Mouse (Mus musculus) CH12.LX (cell line): Measurements from ENCODE around the gene Fxyd3. TPM values are rescaled to one million over a fixed set of nuclear protein-coding genes. Genes with fewer than 3 reads are reported as not detected.

Source experiments
- DNase-seq: peaks from one replicate; pipeline ENCODE4 v3.0.0-alpha.2; 2013; ENCODE audit errors: extremely low read depth
- H3K27ac ChIP-seq: 2 replicates; pipeline ENCODE4 v1.5.1; 2012; ENCODE audit warnings: low read depth, mild to moderate bottlenecking, control low read depth, moderate library complexity; ENCODE audit not compliant: insufficient read depth
- H3K27me3 ChIP-seq: replicated peaks from 2 replicates; pipeline ENCODE3; 2012; ENCODE audit warnings: inconsistent platforms
- H3K36me3 ChIP-seq, 2 experiments: replicated peaks in 1 of 2; 2 replicates each; pipeline versions ENCODE3 to v1.6.1; 2012; ENCODE audit warnings: inconsistent platforms in 1 of 2, low read length in 1 of 2, mild to moderate bottlenecking in 1 of 2, mixed read lengths in 1 of 2, moderate library complexity in 1 of 2; ENCODE audit not compliant: control insufficient read depth in 1 of 2, insufficient read depth in 1 of 2
- H3K4me1 ChIP-seq, 2 experiments: 2 replicates each; pipeline ENCODE4 v1.6.1; 2012; ENCODE audit warnings: inconsistent platforms in 1 of 2, moderate library complexity in 1 of 2; ENCODE audit not compliant: insufficient read depth in 2 of 2, control insufficient read depth in 1 of 2
- H3K4me2 ChIP-seq: 2 replicates; pipeline ENCODE4 v1.6.1; 2012; ENCODE audit warnings: low read depth, mild to moderate bottlenecking, control low read depth; ENCODE audit not compliant: poor library complexity, insufficient read depth, severe bottlenecking
- H3K4me3 ChIP-seq, 3 experiments: fragments of 150-350 bp in 1 of 3; sonication (generic) in 1 of 3; replicated peaks in 1 of 3; 2 replicates each; pipeline versions ENCODE3 to v1.5.1; 2011 to 2012; ENCODE audit warnings: low read depth in 2 of 3, low read length in 2 of 3, mild to moderate bottlenecking in 2 of 3, moderate library complexity in 2 of 3, control low read depth in 1 of 3, improper control_type of control experiment in 1 of 3, inconsistent platforms in 1 of 3, mixed read lengths in 1 of 3; ENCODE audit not compliant: poor library complexity in 1 of 3
- H3K79me2 ChIP-seq: replicated peaks from 2 replicates; pipeline ENCODE4 v1.6.1; 2012; ENCODE audit warnings: mild to moderate bottlenecking, moderate library complexity; ENCODE audit not compliant: control insufficient read depth, poor library complexity, insufficient read depth, severe bottlenecking; ENCODE audit errors: extremely low read depth
- H3K9ac ChIP-seq: 2 replicates; pipeline ENCODE4 v1.6.1; 2012; ENCODE audit warnings: low read depth, mild to moderate bottlenecking, control low read depth, moderate library complexity; ENCODE audit not compliant: insufficient read depth
- H3K9me3 ChIP-seq: replicated peaks from 2 replicates; pipeline ENCODE3; 2012; ENCODE audit warnings: low read length, inconsistent platforms, mixed read lengths
- BHLHE40 ChIP-seq: IDR thresholded peaks from 2 replicates; pipeline ENCODE4 v1.6.1; 2011; ENCODE audit warnings: mild to moderate bottlenecking, low read depth, low read length, improper control_type of control experiment
- CHD1 ChIP-seq: IDR thresholded peaks from 2 replicates; pipeline ENCODE4 v1.6.1; 2012; ENCODE audit warnings: low read depth, low read length, improper control_type of control experiment, inconsistent platforms
- E2F4 ChIP-seq: IDR thresholded peaks from 2 replicates; pipeline ENCODE4 v1.6.1; 2011; ENCODE audit warnings: low read depth, low read length, improper control_type of control experiment; ENCODE audit not compliant: insufficient replicate concordance
- ELF1 ChIP-seq: IDR thresholded peaks from 2 replicates; pipeline ENCODE4 v1.6.1; 2014; ENCODE audit warnings: low read depth, mild to moderate bottlenecking, inconsistent platforms, low read length, improper control_type of control experiment
- EP300 ChIP-seq: IDR thresholded peaks from 2 replicates; pipeline ENCODE4 v1.6.1; 2011; ENCODE audit warnings: low read length, improper control_type of control experiment
- GABPA ChIP-seq: IDR thresholded peaks from 2 replicates; pipeline ENCODE4 v1.6.1; 2012; ENCODE audit warnings: low read depth, low read length, improper control_type of control experiment, inconsistent platforms; ENCODE audit not compliant: insufficient replicate concordance
- HCFC1 ChIP-seq: IDR thresholded peaks from 2 replicates; pipeline ENCODE4 v1.6.1; 2012; ENCODE audit warnings: low read depth, mild to moderate bottlenecking, inconsistent platforms, low read length, improper control_type of control experiment
- MAFK ChIP-seq: IDR thresholded peaks from 2 replicates; pipeline ENCODE4 v1.6.1; 2011; ENCODE audit warnings: low read length, improper control_type of control experiment; ENCODE audit not compliant: insufficient replicate concordance
- MAX ChIP-seq: IDR thresholded peaks from 2 replicates; pipeline ENCODE4 v1.6.1; 2011; ENCODE audit warnings: low read length, improper control_type of control experiment
- MAZ ChIP-seq: IDR thresholded peaks from 2 replicates; pipeline ENCODE4 v1.6.1; 2012; ENCODE audit warnings: low read depth, mild to moderate bottlenecking, inconsistent platforms, low read length, improper control_type of control experiment, moderate library complexity
- MXI1 ChIP-seq: IDR thresholded peaks from 2 replicates; pipeline ENCODE4 v1.6.1; 2011; ENCODE audit warnings: mild to moderate bottlenecking, low read depth, low read length, improper control_type of control experiment
- NELFE ChIP-seq: IDR thresholded peaks from 2 replicates; pipeline ENCODE4 v1.6.1; 2011; ENCODE audit warnings: low read depth, low read length, improper control_type of control experiment
- NRF1 ChIP-seq: IDR thresholded peaks from 2 replicates; pipeline ENCODE4 v1.6.1; 2014; ENCODE audit warnings: low read depth, mild to moderate bottlenecking, inconsistent platforms, low read length, improper control_type of control experiment, moderate library complexity
- POLR2AphosphoS2 ChIP-seq: IDR thresholded peaks from 2 replicates; pipeline ENCODE4 v1.6.1; 2011; ENCODE audit warnings: low read depth, low read length, improper control_type of control experiment
- RAD21 ChIP-seq: IDR thresholded peaks from 2 replicates; pipeline ENCODE4 v1.6.1; 2011; ENCODE audit warnings: low read depth, mild to moderate bottlenecking, low read length, improper control_type of control experiment, moderate library complexity
- SIN3A ChIP-seq: IDR thresholded peaks from 2 replicates; pipeline ENCODE4 v1.6.1; 2012; ENCODE audit warnings: low read length, improper control_type of control experiment, inconsistent platforms
- USF2 ChIP-seq: conservative IDR thresholded peaks from 2 replicates; pipeline ENCODE4 v1.6.1; 2011; ENCODE audit warnings: low read depth, low read length, improper control_type of control experiment
- dilution Hi-C: fragments of 300-500 bp; cut with MboI; formaldehyde crosslinking; loops from 2 replicates; pipeline ENCODE4 v1.14.3; 2020; ENCODE audit warnings: low sequenced_read_pairs; ENCODE audit not compliant: extremely low pct_unique_long_range_greater_than_20kb, extremely low pct_ligation_motif_present
- in situ Hi-C: fragments of 300-500 bp; cut with MboI; formaldehyde crosslinking; loops from 3 replicates; pipeline ENCODE4 v1.14.3; 2019; ENCODE audit warnings: low sequenced_read_pairs, low pct_ligation_motif_present, low pct_unique_long_range_greater_than_20kb, mixed read lengths
- polyA plus RNA-seq: library from polyadenylated mRNA; unstranded; fragments of >175 nt; gene quantifications from 2 replicates; pipeline ENCODE4 v1.2.1, GENCODE M21; 2012; ENCODE audit warnings: low read depth; ENCODE audit not compliant: insufficient read length
- total RNA-seq, 2 experiments: library from RNA; depleted of rRNA; stranded (reverse); fragments of 300-350 nt in 1 of 2; fragments of >200 nt in 1 of 2; gene quantifications; 2 replicates each; pipeline ENCODE4 v1.2.3; 2012 to 2014

Gene Fxyd3
- total and polyA plus RNA-seq, 3 experiments, result not detected

- Histone ChIP-seq H3K9ac (no peak overlapping the region), H3K79me2 (no peaks in the 10 kb centered on the region), H3K27me3 (peaks cover 4% of the 10 kb centered on the region), H3K4me2 (no peak overlapping the region), H3K4me3 (no peak overlapping the region), H3K36me3 (peaks cover 0 to 51% of the 10 kb centered on the region in 2 experiments), H3K9me3 (no peaks in the 10 kb centered on the region), H3K27ac (no peak overlapping the region), H3K4me1 (peaks cover 12 to 62% of the 10 kb centered on the region in 2 experiments)
- TF ChIP-seq CHD1, result no peak
- no peak for TF ChIP-seq SIN3A
- TF ChIP-seq NRF1, result no peak
- TF ChIP-seq BHLHE40, result no peak
- TF ChIP-seq ELF1, result no peak
- no peak for TF ChIP-seq HCFC1
- no peak for TF ChIP-seq E2F4
- TF ChIP-seq NELFE, result no peak
- TF ChIP-seq GABPA, result no peak
- no peak for TF ChIP-seq POLR2AphosphoS2
- no peak for TF ChIP-seq RAD21
- no peak for TF ChIP-seq USF2
- TF ChIP-seq MAZ, result no peak
- TF ChIP-seq MXI1, result no peak
- no peak for TF ChIP-seq EP300
- no peak for DNase-seq
- dilution Hi-C loops, result no loop called here
- in situ Hi-C loops, result no loop called here
Observed at GRCm38 (mm10) chr7:31039011-31039410, 37.5 kb downstream of the Fxyd3 start.

GRCm38 (mm10) chr7:31037675-31038074 lies 38.8 kb downstream of the Fxyd3 start:
- H3K27me3 ChIP-seq, result no peaks in the 10 kb centered on the region
- H3K4me1 ChIP-seq, result peaks cover 19 to 73% of the 10 kb centered on the region in 2 experiments
- H3K9ac ChIP-seq, result no peak overlapping the region
- in situ Hi-C loops (no loop called here), dilution Hi-C loops (no loop called here)
- H3K4me2 ChIP-seq, result no peak overlapping the region
- no peak overlapping the region for H3K27ac ChIP-seq
- DNase-seq, result no peak
- no peaks in the 10 kb centered on the region for H3K79me2 ChIP-seq
- no peak overlapping the region for H3K4me3 ChIP-seq
- no peaks in the 10 kb centered on the region for H3K9me3 ChIP-seq
- H3K36me3 ChIP-seq, result peaks cover 0 to 57% of the 10 kb centered on the region in 2 experiments
- TF ChIP-seq MAX, result no peak
- no peak for TF ChIP-seq MAFK
- TF ChIP-seq MAZ, result no peak
- TF ChIP-seq, all 38 proteins: peak for 0
